Mouse (Mus musculus) ES-E14 (cell line): ENCODE measurements around the gene Nop2.

Source experiments
- CHD2 ChIP-seq: IDR thresholded peaks from 2 replicates; pipeline ENCODE4 v1.6.1; 2014; ENCODE audit warnings: mild to moderate bottlenecking, low read depth, low read length, inconsistent platforms
- HCFC1 ChIP-seq: IDR thresholded peaks from 2 replicates; pipeline ENCODE4 v1.6.1; 2012; ENCODE audit warnings: low read length, inconsistent platforms, borderline replicate concordance; ENCODE audit not compliant: insufficient read depth
- MAFK ChIP-seq: IDR thresholded peaks from 2 replicates; pipeline ENCODE4 v1.6.1; 2014; ENCODE audit warnings: mild to moderate bottlenecking, low read depth, low read length, inconsistent platforms; ENCODE audit not compliant: insufficient read depth
- ZC3H11A ChIP-seq: IDR thresholded peaks from 2 replicates; pipeline ENCODE4 v1.6.1; 2012; ENCODE audit warnings: low read depth, mild to moderate bottlenecking, inconsistent platforms, low read length, borderline replicate concordance
- ZNF384 ChIP-seq: IDR thresholded peaks from 2 replicates; pipeline ENCODE4 v1.6.1; 2012; ENCODE audit warnings: low read depth, low read length, inconsistent platforms

GRCm38 (mm10) chr6:125146797-125147196 lies 15.1 kb downstream of the Nop2 start:
- TF ChIP-seq ZNF384 (no peak), MAFK (no peak), CHD2 (no peak), ZC3H11A (no peak), HCFC1 (no peak)
